Comparison of ENCODE assay signal across 18 mouse cellular contexts in genomic region chr2:134189435-134190063, GRCm38 (mm10).
DNase-seq lines count a peak whose midpoint lies in the region; ATAC-seq and TF ChIP-seq lines count a peak whose summit lies in the region.
"Had no signal": no experiment of that assay in that cellular context is flagged by ENCODE, and none has a peak within 500 bp of the region (broad histone marks: within the 10 kb centered on the region; RNA-seq: fewer than 3 reads in every experiment).

No protein-coding gene starts in this region.

- H3K4me2 ChIP-seq in forebrain, embryonic 13.5 days = no peak overlapping the region
- H3K4me2 ChIP-seq: embryonic facial prominence, embryonic 15.5 days; heart, embryonic 11.5 days; limb, embryonic 12.5 days; liver, embryonic 13.5 days; lung, embryonic 14.5 days had no signal

- H3K4me1 ChIP-seq in forebrain, embryonic 13.5 days = peaks cover 4% of the 10 kb centered on the region; the same call in 1 of the 2 replicates
- H3K4me1 ChIP-seq in forebrain, embryonic 10.5 days = no peaks in the 10 kb centered on the region
- H3K4me1 ChIP-seq: embryonic facial prominence, embryonic 15.5 days; limb, embryonic 12.5 days; liver, embryonic 13.5 days had no signal

- no peak for TF ChIP-seq CTCF in layer of hippocampus, adult 2 months (conservative IDR thresholded peaks at IDR 0.05)

- H3K36me3 ChIP-seq in forebrain, embryonic 13.5 days (ENCODE audit: poor library complexity, severe bottlenecking) = no peaks in the 10 kb centered on the region
- no peaks in the 10 kb centered on the region for H3K36me3 ChIP-seq in forebrain, embryonic 10.5 days (replicated peaks)
- H3K36me3 ChIP-seq: embryonic facial prominence, embryonic 15.5 days; limb, embryonic 12.5 days; liver, embryonic 13.5 days had no signal

- H3K9ac ChIP-seq in forebrain, embryonic 13.5 days = no peak overlapping the region
- H3K9ac ChIP-seq: embryonic facial prominence, embryonic 15.5 days; limb, embryonic 12.5 days; liver, embryonic 13.5 days; lung, embryonic 14.5 days had no signal

- H3K27me3 ChIP-seq in forebrain, embryonic 13.5 days = no peaks in the 10 kb centered on the region
- no peaks in the 10 kb centered on the region for H3K27me3 ChIP-seq in forebrain, embryonic 10.5 days (ENCODE audit: poor library complexity, severe bottlenecking)
- H3K27me3 ChIP-seq: embryonic facial prominence, embryonic 15.5 days; limb, embryonic 12.5 days; liver, embryonic 13.5 days had no signal

- no peak for DNase-seq in forebrain, embryonic 10.5 days (ENCODE audit: extremely low spot score, low spot score)
- peak; percentile 2 for DNase-seq in layer of hippocampus, adult 9-11 months
- no peak for DNase-seq in layer of hippocampus, adult 2 months (ENCODE audit: low spot score in 2 of 2)
- DNase-seq in right cerebral cortex, adult 18-20 months = peak; percentile 0
- no peak for DNase-seq in right cerebral cortex, postnatal 25 days
- no peak for DNase-seq in kidney, adult 18-20 months
- DNase-seq: heart, postnatal 10 days; kidney, adult 9 months; kidney, postnatal 25 days; liver, embryonic 13.5 days; lung, embryonic 14.5 days; lung, postnatal 36 days; right cerebral cortex, postnatal 4 days; thymus, adult 2 months had no signal

- H3K4me3 ChIP-seq in forebrain, embryonic 13.5 days = no peak overlapping the region
- H3K4me3 ChIP-seq in forebrain, embryonic 10.5 days = no peak overlapping the region
- H3K4me3 ChIP-seq in layer of hippocampus, adult 2 months = no peak overlapping the region
- H3K4me3 ChIP-seq: embryonic facial prominence, embryonic 15.5 days; limb, embryonic 12.5 days; liver, embryonic 13.5 days had no signal

- ATAC-seq in forebrain, embryonic 13.5 days = peak; percentile 86

- 40% methylated on average over 5 of the region's 5 CpGs for WGBS in forebrain, embryonic 13.5 days
- 64% methylated on average over 5 of the region's 5 CpGs for WGBS in forebrain, embryonic 10.5 days

- no peaks in the 10 kb centered on the region for H3K9me3 ChIP-seq in forebrain, embryonic 13.5 days (replicated peaks)
- H3K9me3 ChIP-seq in forebrain, embryonic 10.5 days = no peaks in the 10 kb centered on the region
- H3K9me3 ChIP-seq: embryonic facial prominence, embryonic 15.5 days; limb, embryonic 12.5 days; liver, embryonic 13.5 days had no signal

- no peak overlapping the region for H3K27ac ChIP-seq in forebrain, embryonic 13.5 days
- no peak overlapping the region for H3K27ac ChIP-seq in forebrain, embryonic 10.5 days
- H3K27ac ChIP-seq in layer of hippocampus, adult 2 months = no peak overlapping the region
- H3K27ac ChIP-seq: embryonic facial prominence, embryonic 15.5 days; limb, embryonic 12.5 days; liver, embryonic 13.5 days had no signal

Comparison
In these comparisons a context has a peak if more than half of its experiments do, and no peak if none do; other contexts are left out.
1. DNase-seq: peak in layer of hippocampus, adult 9-11 months (single experiment) and right cerebral cortex, adult 18-20 months (single experiment); none in forebrain, embryonic 10.5 days (single experiment), layer of hippocampus, adult 2 months (0 of 2), right cerebral cortex, postnatal 25 days (single experiment) and kidney, adult 18-20 months (single experiment).